Mouse (Mus musculus) heart, postnatal 0 days (tissue): ENCODE results near the gene Olfr465-ps1. TPM values are rescaled to one million over a fixed set of nuclear protein-coding genes. Genes with fewer than 3 reads are reported as not detected.

Source experiments
- ATAC-seq: fragments of 200-750 bp; cut with Nextera tagmentation; 2 replicates; pipeline ENCODE4 v1.8.0; 2017; ENCODE audit warnings: low read depth, moderate number of reproducible peaks, moderate library complexity; ENCODE audit not compliant: insufficient read depth
- DNase-seq: peaks from one replicate; pipeline ENCODE4 v3.0.0-alpha.2; 2016; ENCODE audit warnings: low spot score
- H3K27ac ChIP-seq: fragments of 300-500 bp; sonication (generic); 2 replicates; pipeline ENCODE4 v1.5.1; 2014; ENCODE audit warnings: low read depth, mild to moderate bottlenecking
- H3K27me3 ChIP-seq: fragments of 300-500 bp; sonication (generic); 2 replicates; pipeline ENCODE4 v1.6.1; 2014; ENCODE audit warnings: low read length, mixed read lengths; ENCODE audit not compliant: control insufficient read depth, insufficient read depth
- H3K36me3 ChIP-seq: fragments of 300-500 bp; sonication (generic); replicated peaks from 2 replicates; pipeline ENCODE4 v1.6.1; 2014; ENCODE audit warnings: low read length, mixed read lengths; ENCODE audit not compliant: control insufficient read depth, insufficient read depth
- H3K4me1 ChIP-seq: fragments of 300-500 bp; sonication (generic); 2 replicates; pipeline ENCODE4 v1.6.1; 2014; ENCODE audit warnings: antibody characterized with exemption; ENCODE audit not compliant: control insufficient read depth, insufficient read depth
- H3K4me2 ChIP-seq: fragments of 300-500 bp; sonication (generic); 2 replicates; pipeline ENCODE4 v1.6.1; 2014; ENCODE audit warnings: low read depth, mild to moderate bottlenecking, low read length, moderate library complexity
- H3K4me3 ChIP-seq: fragments of 300-500 bp; sonication (generic); 2 replicates; pipeline ENCODE4 v1.5.1; 2014; ENCODE audit warnings: low read depth, low read length
- H3K9ac ChIP-seq: fragments of 300-500 bp; sonication (generic); replicated peaks from 2 replicates; pipeline ENCODE4 v1.6.1; 2014; ENCODE audit warnings: low read depth, low read length, mixed read lengths
- H3K9me3 ChIP-seq: fragments of 300-500 bp; sonication (generic); replicated peaks from 2 replicates; pipeline ENCODE4 v1.6.1; 2016; ENCODE audit warnings: low read length; ENCODE audit not compliant: control insufficient read depth
- CTCF ChIP-seq: IDR thresholded peaks from 2 replicates; pipeline ENCODE4 v1.5.1; 2016; ENCODE audit warnings: antibody characterized with exemption, control low read depth, low read depth
- EP300 ChIP-seq: IDR thresholded peaks from 2 replicates; pipeline ENCODE4 v1.6.1; 2016; ENCODE audit warnings: antibody characterized with exemption, low read depth
- WGBS: fragments of 180-500 bp; shearing (Covaris S2); extraction: QIAGEN DNeasy Blood & Tissue Kit; methylation state at CpG from one replicate; pipeline ENCODE4 v1.1.7; 2014; 5-methylcytosine and 5-hydroxymethylcytosine counted together
- polyA plus RNA-seq: library from polyadenylated mRNA; unstranded; fragments of >200 nt; fragmentation: Nextera tagmentation; extraction: Ambion mirVana; gene quantifications from 2 replicates; pipeline ENCODE4 v1.2.1, GENCODE M21; 2015
- total RNA-seq: library from RNA; depleted of rRNA; stranded (reverse); fragments of >200 nt; gene quantifications from 2 replicates; pipeline ENCODE4 v1.2.3, GENCODE M21; 2014; ENCODE audit warnings: low replicate concordance

Gene Olfr465-ps1
- total and polyA plus RNA-seq, 2 experiments from 2014 or later = not detected

DNA sequence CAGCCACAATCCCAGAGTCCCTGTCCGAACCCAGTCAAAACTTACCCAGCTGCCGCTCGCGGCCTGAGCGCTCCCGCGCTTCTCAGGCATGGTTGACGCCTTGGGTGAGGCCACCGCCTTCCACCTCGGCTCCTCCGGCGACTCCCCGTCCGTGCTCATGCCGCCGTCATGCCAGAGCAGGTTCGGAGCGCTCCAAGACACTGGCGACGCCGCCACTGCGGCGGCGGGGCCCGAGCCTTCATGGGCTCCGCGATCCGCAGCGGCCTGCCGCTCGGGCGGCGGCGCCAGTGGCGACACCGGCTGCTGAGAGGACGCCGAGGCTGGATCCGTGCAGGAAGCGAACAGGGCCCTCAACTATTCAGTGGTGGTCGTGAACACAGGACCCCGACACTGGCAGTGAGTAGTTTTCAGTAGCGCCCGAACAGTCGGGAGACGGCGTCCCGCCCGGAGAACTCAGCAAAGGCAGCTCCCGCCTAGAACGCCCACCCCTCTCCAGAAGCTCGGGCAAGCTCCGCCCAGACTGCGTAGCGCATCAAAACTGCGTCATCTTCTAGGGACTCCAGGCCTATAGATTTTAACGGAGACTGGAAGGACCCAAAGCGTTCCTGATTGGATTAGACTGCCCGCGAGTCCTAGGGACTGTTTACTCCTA, 25.3 kb upstream of the Olfr465-ps1 start, which contains the start of gene Mfsd14b:
Gene Mfsd14b (minus strand): TSS at position 517 of the 652 bp plus-strand sequence.
- peak; percentile 99 for ATAC-seq
- Histone ChIP-seq H3K9ac (peak within 1 kb of the TSS; percentile 98), H3K9me3 (no peaks in the 10 kb centered on the region), H3K4me3 (peak within 1 kb of the TSS; percentile 97), H3K27ac (peak within 1 kb of the TSS; percentile 93), H3K4me1 (peaks cover 11% of the 10 kb centered on the region), H3K36me3 (no peaks in the 10 kb centered on the region), H3K27me3 (no peaks in the 10 kb centered on the region), H3K4me2 (peak within 1 kb of the TSS; percentile 92)
- peak; percentile 96 for DNase-seq
- TF ChIP-seq CTCF = no peak
- TF ChIP-seq EP300 = no peak
- under 1% methylated on average over 60 of the region's 60 CpGs for WGBS

DNA sequence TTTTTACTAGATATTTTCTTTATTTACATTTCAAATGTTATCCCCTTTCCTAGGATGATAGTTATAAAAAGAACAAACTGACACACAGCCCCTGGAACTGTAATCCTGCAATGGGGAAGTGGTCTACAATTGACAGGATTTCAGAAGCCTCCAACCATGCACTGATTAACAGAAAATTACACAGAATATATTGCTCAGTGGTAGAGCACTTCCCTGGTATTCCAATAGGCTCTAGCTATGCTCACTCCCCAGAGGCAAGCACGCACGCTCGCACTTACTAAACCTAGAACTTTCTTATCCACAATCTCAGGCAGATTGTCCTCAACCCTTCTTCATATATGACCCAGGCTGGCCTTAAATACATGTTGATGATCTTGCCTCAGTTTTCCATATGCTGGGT, 24.6 kb upstream of the Olfr465-ps1 start:
- Histone ChIP-seq H3K4me3 (peak overlapping the region; percentile 97), H3K9ac (peak overlapping the region; percentile 98), H3K9me3 (no peaks in the 10 kb centered on the region), H3K27me3 (no peaks in the 10 kb centered on the region), H3K4me2 (peak overlapping the region; percentile 92), H3K4me1 (peaks cover 11% of the 10 kb centered on the region), H3K36me3 (no peaks in the 10 kb centered on the region), H3K27ac (peak overlapping the region; percentile 93)
- ATAC-seq = no peak
- TF ChIP-seq EP300 = no peak
- no peak for TF ChIP-seq CTCF
- DNase-seq = no peak
- 58% methylated on average over 3 of the region's 3 CpGs for WGBS

DNA sequence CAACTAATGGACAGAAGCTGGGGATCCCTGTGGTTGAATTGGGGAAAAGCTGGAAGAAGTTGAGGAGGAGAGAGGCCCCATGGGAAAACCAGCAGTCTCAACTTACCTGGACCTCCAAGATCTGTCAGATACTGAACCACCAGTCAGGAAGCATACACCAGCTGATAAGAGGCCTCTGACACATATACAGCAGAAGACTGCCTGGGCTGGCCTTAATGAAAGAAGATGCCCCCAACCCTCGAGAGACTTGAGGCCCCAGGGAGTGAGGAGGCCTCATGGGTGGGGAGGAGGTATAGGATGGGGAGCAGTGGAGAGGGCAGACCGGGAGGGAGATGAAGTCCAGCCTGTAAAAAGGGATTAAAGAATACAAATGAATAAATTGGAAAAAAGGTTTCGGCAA, 16.9 kb upstream of the Olfr465-ps1 start:
- ATAC-seq = no peak

DNA sequence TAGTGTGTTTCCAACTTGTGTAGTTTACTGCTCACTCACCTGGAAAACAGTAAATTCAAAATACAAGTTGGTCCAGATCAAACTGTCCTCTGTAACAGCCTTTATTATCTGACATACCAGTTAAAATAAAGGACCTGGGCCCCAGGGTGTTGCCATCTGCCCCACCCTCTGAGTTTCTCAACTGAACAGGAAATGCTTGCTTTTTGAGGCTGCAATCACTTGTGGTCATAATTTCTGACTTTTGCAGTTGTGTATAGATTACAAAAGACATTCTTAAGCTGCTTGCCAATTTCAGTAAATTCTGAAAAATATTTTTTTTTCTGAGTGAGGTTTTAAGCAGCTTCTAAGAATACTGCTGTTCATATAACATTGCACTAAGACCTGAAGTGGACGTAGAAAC, 15.8 kb upstream of the Olfr465-ps1 start:
- Histone ChIP-seq H3K4me2 (no peak overlapping the region), H3K4me3 (no peak overlapping the region), H3K4me1 (no peaks in the 10 kb centered on the region), H3K36me3 (no peaks in the 10 kb centered on the region), H3K27ac (no peak overlapping the region), H3K9ac (no peak overlapping the region), H3K9me3 (no peaks in the 10 kb centered on the region), H3K27me3 (no peaks in the 10 kb centered on the region)
- WGBS = 56% methylated on average over 1 of the region's 1 CpGs
- TF ChIP-seq EP300 (no peak), CTCF (no peak)
- DNase-seq (no peak), ATAC-seq (no peak)

More for the DNA sequence above, 16.9 kb upstream of the Olfr465-ps1 start:
- Histone ChIP-seq H3K4me2 (no peak overlapping the region), H3K4me1 (no peaks in the 10 kb centered on the region), H3K9ac (no peak overlapping the region), H3K9me3 (no peaks in the 10 kb centered on the region), H3K27ac (no peak overlapping the region), H3K4me3 (no peak overlapping the region), H3K36me3 (no peaks in the 10 kb centered on the region), H3K27me3 (no peaks in the 10 kb centered on the region)
- DNase-seq = no peak
- 47% methylated on average over 3 of the region's 3 CpGs for WGBS
- TF ChIP-seq CTCF = no peak
- no peak for TF ChIP-seq EP300

DNA sequence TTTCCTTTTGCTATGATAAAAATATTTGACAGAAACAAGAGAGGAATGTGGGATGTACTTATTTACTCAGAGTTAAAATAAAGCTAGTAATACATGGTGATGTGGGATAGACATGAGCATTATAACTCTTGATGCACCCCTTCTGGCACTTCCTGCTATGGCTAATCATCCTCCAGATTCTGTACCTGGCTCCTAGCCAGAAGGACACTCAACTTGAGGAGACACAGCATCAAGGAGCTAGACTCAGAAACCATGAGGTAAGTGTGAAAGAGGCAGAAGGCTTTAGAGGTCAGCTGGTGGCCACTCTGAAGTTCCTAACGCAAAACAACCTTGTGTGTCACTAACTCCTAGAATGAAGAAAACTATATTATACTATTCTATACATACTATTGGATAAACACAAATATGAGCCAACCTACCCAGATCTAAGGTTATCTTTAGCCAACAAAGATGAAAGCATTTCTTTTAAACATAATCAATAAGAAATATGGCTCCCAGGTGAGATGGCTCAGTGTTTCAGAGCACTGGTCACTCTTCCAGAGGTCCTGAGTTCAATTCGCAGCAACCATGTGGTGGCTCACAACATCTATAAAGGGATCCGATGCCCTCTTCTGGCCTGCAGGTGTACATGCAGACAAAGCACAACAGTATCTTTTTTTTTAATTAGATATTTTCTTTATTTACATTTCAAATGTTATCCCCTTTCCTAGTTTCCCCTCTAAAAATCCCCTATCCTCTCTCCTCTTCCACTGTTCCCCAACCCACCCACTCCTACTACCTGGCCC, 10.6 kb upstream of the Olfr465-ps1 start:
- TF ChIP-seq CTCF (no peak), EP300 (no peak)
- no peak for DNase-seq
- Histone ChIP-seq H3K36me3 (no peaks in the 10 kb centered on the region), H3K27me3 (no peaks in the 10 kb centered on the region), H3K27ac (no peak overlapping the region), H3K9ac (no peak overlapping the region), H3K4me2 (no peak overlapping the region), H3K4me1 (no peaks in the 10 kb centered on the region), H3K4me3 (no peak overlapping the region), H3K9me3 (no peaks in the 10 kb centered on the region)
- 41% methylated on average over 3 of the region's 3 CpGs for WGBS
- no peak for ATAC-seq
